Mouse (Mus musculus): ENCODE results near the gene Cabp7.

GRCm38 (mm10) chr11:4764476-4764875, 17.9 kb upstream of the Cabp7 start:
- no peak for TF ChIP-seq CTCF (IDR thresholded peaks at IDR 0.05; ENCODE audit: borderline replicate concordance, control insufficient read depth, extremely low read depth, insufficient read depth, low read length, poor library complexity)
- no peak for TF ChIP-seq POLR2A (IDR thresholded peaks at IDR 0.05; ENCODE audit: control insufficient read depth, extremely low read depth, insufficient read depth, low read length, poor library complexity)
